Mouse (Mus musculus) CD4-positive, CD25-positive, alpha-beta regulatory T cell, adult 4 months (primary cell): ENCODE results near the gene Insl3. TPM values are rescaled to one million over a fixed set of nuclear protein-coding genes. Genes with fewer than 3 reads are reported as not detected.
A peak's percentile ranks its signal among the peaks of the same experiment; 100 is the strongest.
"Not testable (repeated sequence)": the region's sequence is repeated elsewhere in the genome, so short reads cannot be mapped to it uniquely, and the experiment has no call there.

Source experiments
- ATAC-seq: one replicate; pipeline ENCODE4 v1.8.0; 2017
- polyA plus RNA-seq, 2 experiments: library from polyadenylated mRNA; unstranded; fragments of 100-300 nt; shearing (Covaris generic); gene quantifications; one replicate each; pipeline ENCODE4 v1.2.1; 2017

The Insl3 gene
- polyA plus RNA-seq, 2 experiments from 2014 or later: 15.1 to 24.5 TPM

DNA sequence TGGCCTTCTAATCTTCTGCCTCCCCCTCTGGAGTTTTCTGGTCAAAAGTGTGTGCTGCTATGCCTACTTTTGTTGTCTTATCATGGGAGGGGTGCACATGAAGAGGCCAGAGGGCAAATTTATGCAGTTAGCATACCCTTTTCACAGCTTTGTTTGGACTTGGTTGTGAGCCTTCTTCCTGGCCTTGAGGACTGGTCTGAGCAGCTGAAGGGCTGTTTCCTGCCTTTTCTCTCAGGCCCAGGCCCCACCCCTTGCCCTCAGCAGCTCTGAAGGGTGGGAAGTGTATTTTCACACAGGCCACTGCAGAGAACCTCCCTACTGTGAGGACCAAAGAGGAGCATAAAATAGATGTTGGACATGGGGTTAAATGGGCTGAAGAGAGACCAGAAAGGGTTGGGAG, 11.5 kb upstream of the Insl3 start:
- ATAC-seq: no peak

- ATAC-seq: no peak
These were observed 10.8 kb upstream of the Insl3 start for GRCm38 (mm10) chr8:71678216-71678615.

- no peak for ATAC-seq
These were observed 9.9 kb upstream of the Insl3 start for GRCm38 (mm10) chr8:71679116-71679515.

DNA sequence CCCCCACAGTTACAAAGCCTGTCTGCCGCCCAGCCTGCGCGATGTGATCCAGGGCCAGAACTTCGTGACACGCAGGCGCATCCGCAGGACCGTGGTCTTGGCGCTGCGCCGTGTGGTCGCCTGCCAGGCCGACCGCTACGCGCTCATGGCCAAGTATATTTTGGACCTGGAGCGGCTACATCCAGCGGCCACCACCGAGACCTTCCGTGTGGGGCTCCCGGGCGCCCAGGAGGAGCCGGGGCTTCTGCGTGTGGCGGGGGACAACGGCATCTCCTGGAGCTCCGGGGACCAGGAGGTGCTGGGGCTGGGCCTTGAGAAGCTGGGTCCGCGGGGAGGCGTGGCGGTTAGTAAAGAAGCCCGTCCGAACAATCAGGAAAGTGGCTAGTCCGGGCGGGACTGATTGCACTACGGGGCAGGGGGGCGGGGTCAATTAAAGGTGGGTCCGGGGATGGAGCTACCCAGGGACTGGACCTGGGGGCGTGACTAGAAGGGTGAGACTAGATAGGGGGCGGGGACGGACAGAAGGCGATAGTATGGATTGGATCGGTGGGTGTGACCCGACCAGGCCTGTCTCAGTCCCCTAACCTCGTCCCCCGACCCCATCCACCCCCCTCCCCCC, 9.4 kb upstream of the Insl3 start:
- ATAC-seq: no peak

DNA sequence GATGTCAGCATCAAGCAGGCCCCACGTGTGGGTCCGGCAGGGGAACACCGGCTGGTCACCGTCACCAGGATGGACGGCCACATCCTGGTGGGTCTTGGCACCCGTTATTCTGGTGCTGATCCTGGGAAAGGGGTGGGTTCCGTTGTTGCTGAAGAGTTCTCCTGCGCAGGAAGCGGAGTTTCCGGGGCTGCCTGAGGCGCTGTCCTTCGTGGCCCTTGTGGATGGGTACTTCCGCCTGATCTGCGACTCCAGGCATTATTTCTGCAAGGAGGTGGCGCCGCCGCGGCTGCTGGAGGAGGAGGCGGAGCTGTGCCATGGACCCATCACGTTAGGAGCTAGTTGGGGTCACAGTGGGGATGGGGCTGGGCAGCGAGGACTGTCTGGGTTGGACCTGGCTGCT, 8.5 kb upstream of the Insl3 start:
- no peak for ATAC-seq

DNA sequence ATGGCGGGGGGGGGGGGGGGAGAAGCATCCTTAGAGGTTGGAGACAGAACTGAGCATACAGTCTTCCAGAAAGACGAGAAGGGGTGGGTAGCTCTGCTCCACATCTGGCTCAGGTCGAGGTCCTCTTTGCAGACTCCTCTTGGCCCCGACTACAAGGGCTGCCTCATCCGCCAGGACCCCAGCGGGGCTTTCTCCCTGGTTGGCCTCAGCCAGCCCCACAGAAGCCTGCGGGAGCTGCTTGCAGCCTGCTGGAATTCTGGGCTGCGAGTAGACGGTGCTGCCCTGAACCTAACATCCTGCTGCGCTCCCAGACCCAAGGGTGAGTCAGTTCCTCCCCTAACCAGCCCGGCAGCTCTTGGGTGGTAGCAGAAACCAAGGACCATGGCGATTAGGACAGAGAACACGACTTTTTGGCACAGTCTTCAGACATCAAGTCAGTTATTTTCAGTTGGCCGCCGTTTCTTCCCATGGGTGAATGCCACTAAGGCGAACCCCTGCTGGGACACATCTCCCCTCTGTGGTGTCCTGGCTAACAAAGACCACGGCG, 7.6 kb upstream of the Insl3 start:
- no peak for ATAC-seq

GRCm38 (mm10) chr8:71682832-71683231, 6.2 kb upstream of the Insl3 start:
- ATAC-seq: no peak

GRCm38 (mm10) chr8:71684701-71685100, 4.3 kb upstream of the Insl3 start:
- no peak for ATAC-seq

DNA sequence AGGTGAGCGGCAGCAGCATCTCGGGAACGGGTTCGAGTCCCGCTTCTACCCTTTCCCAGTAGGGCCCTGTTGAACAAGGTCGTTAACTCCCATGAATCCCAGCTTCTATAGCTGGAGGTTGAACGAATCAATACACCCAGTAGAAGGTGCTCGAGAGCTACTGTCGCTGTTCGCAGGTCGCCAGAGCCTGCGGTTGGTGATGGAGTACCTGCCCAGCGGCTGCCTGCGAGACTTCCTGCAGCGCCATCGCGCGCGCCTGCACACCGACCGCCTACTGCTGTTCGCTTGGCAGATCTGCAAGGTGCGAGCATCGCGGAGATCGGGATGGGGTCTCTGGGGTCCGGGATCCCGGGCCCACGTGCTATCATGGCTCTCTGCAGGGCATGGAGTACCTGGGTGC, 3.4 kb upstream of the Insl3 start:
- ATAC-seq: no peak

DNA sequence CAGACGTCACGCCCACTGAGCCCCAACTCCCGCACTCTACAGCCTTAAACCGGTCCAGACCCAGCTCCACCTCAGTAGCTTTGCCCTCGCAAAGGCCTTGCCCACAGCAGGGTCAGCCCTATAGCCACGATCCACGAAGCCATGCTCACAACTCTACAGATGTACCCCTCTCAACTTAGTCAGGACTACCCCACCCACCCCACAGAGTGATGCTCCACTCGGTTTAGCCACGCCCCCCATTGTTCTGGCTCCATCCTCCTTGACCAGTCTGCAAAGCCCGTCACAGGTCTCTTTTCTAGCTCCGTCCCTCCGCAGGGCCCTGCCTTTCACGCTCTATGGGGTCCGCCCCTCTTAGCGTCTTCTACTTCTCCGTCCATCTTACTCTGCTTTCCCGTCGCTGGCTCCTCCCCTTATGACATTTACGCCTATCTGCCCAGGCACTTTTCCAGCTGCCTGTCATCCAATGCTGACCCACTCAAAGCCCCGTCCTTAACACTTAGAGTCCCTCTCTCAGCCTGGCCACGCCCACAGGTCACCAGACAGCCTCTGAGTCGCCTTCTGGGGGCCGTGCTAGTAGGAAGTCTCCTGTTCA, 2.8 kb upstream of the Insl3 start:
- ATAC-seq: no peak

DNA sequence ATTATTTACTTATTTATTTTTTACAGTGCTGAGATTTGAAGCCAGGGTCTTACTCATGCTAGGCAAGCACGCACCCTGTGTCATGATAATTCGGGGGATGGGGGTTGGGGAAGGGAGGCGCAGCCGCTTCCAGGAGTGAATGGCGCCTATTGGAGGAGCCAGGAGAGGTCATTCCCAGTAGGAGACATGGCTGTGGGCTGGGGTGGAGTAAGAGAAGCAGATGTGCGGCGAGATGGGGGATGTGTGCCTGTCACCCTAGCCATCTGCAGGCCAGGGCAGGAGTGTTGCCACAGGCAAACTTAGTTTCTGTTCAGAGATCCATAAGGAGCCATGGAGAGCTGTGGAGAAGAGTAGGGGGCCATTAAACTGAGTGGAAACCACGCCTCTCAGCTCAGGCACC, 1.4 kb upstream of the Insl3 start:
- ATAC-seq: no peak

GRCm38 (mm10) chr8:71692509-71692908, 3.5 kb downstream of the Insl3 start:
- peak; percentile 92 for ATAC-seq

DNA sequence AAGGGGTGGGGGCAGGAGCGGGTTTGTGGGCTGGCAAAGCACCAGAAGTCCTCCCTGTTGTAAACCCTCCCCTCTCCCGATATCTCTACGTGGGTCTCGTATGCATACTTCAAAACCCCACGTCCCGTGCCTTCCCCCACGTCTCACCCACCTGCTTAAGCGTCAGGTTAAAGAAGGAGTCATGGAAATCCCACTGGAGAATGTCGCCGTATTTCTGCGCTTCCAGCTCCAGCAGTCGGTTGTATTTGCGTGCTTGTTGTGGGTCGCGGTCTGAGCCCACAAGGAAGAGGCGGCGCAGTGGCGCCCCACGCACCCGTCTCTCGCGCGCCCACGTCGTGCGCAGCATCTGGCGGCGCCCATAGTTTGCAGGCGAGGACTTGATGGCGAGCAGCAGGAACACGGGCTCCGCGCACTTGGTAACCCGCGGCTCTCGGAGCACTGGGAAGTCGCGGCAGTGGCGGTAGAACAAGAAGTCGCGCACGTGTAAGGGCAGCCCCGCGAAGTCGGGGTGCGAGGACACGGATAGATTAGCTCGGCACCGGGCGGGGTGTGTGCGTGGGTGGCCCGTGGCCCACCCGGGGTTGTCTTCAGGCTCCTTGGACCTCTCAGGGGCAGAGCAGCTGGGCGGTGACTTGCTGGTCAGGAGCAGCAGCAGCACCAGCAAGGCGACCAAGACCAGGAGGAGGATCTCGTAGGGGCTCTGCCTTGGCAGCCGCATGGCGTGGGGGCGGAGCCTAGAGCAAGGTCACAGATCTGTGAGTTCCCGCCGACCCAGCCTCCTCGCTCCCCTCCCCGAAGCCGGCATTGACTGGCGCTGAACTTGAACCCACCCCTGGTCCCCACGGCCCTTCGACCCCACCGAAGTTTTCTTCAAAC, 4.4 kb downstream of the Insl3 start:
- peak; percentile 15 for ATAC-seq

- ATAC-seq: not testable (repeated sequence)
These were observed 6.4 kb downstream of the Insl3 start for GRCm38 (mm10) chr8:71695456-71695855.

- peak; percentile 52 for ATAC-seq
These were observed 11.7 kb downstream of the Insl3 start for GRCm38 (mm10) chr8:71700493-71701269.

GRCm38 (mm10) chr8:71701414-71702086, 12.5 kb downstream of the Insl3 start, which contains the start of gene B3gnt3:
Gene B3gnt3 (minus strand): TSS chr8:71701789.
- ATAC-seq: peak; percentile 64

- ATAC-seq: peak; percentile 51
These were observed 13.0 kb downstream of the Insl3 start for GRCm38 (mm10) chr8:71702087-71702432.

DNA sequence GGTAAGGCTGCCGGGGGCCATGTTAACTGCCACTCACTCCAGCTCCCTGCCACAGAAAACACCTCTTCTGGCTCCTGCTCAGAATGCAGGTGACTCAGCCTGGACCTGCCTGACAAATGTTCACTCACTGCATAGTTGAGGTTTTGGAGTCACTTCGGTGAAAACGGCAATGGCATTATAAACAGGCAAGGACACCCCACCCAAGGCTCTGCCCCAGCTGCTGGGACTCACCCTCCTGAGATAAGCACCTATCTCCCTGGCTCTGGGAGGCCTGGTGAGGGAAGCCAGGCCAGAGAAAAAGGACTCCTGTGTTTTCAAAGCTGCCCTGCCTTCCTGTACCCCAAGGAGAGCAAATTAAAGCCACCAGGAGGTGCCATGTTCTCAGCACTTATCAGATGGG, 13.9 kb downstream of the Insl3 start:
- ATAC-seq: no peak

GRCm38 (mm10) chr8:71703400-71703799, 14.4 kb downstream of the Insl3 start:
- ATAC-seq: not testable (repeated sequence)

GRCm38 (mm10) chr8:71707874-71708273, 18.9 kb downstream of the Insl3 start:
- ATAC-seq: peak; percentile 50

DNA sequence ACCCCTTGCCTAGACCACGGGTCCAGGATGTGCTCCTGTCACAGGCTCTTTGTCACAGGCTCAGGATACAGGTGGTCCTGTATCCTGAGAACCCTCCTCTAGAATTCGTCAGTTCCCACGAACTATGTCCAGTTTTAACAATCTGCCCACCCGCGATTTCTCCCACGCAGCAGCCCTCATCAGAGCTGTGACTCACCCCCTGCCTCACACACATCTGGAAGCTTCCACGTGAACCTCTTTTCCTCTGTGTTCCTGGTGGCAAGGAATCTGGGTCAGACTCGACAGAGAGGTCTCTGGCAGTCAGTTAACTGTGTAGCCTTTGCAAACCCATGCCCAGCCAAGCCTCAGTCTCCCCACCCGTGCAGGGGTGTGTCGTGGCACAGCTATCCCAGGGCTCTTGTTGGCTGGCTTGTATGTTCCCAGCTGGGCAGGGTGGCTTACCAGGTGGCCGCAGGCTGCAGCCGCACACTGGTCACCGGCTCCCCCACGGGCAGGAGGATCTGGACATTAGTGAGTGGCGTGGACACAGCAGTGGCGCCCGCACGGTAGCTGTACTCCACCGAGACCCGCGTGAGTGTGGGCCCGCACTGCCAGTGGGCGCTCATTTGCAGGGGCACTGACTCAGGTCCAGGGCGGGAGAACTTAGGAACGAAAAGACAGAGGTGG, 20.3 kb downstream of the Insl3 start:
- ATAC-seq: no peak
